In genomic region chr13:54925466-54925865, GRCm38 (mm10) we compare ENCODE assay signal across 18 mouse cellular contexts.
"Had no signal": no experiment of that assay in that cellular context is flagged by ENCODE, and none has a peak within 500 bp of the region (broad histone marks: within the 10 kb centered on the region; RNA-seq: fewer than 3 reads in every experiment).

No protein-coding gene starts in this region.

- DNase-seq: lung, embryonic 14.5 days; lung, postnatal 10 days; lung, postnatal 4 days; midbrain, embryonic 14.5 days; retina, postnatal 1 day; right cerebral cortex, adult 18-20 months; right cerebral cortex, postnatal 25 days; right cerebral cortex, postnatal 4 days; spleen, adult 18-20 months; thymus, adult 18-20 months; thymus, postnatal 14 days; thymus, postnatal 36 days had no signal

- H3K9ac ChIP-seq: lung, embryonic 14.5 days; midbrain, embryonic 12.5 days; neural tube, embryonic 13.5 days; neural tube, embryonic 15.5 days had no signal

- H3K4me2 ChIP-seq: lung, embryonic 14.5 days; midbrain, embryonic 12.5 days; neural tube, embryonic 13.5 days; neural tube, embryonic 15.5 days had no signal

- ATAC-seq: midbrain, embryonic 16.5 days had no signal

- H3K36me3 ChIP-seq: midbrain, embryonic 10.5 days; midbrain, embryonic 12.5 days; neural tube, embryonic 13.5 days; neural tube, embryonic 15.5 days had no signal

- H3K27ac ChIP-seq: midbrain, embryonic 10.5 days; midbrain, embryonic 12.5 days; neural tube, embryonic 13.5 days; neural tube, embryonic 15.5 days had no signal

- H3K9me3 ChIP-seq: midbrain, embryonic 10.5 days; midbrain, embryonic 12.5 days; neural tube, embryonic 13.5 days; neural tube, embryonic 15.5 days had no signal

- H3K27me3 ChIP-seq: neural tube, embryonic 13.5 days; neural tube, embryonic 15.5 days had no signal

- H3K4me1 ChIP-seq: neural tube, embryonic 13.5 days had no signal

- H3K4me3 ChIP-seq: midbrain, embryonic 10.5 days; midbrain, embryonic 12.5 days; myocyte; neural tube, embryonic 13.5 days; neural tube, embryonic 15.5 days had no signal
